Mouse (Mus musculus): ENCODE measurements around the gene Gmfb. TPM values are rescaled to one million over a fixed set of nuclear protein-coding genes. Genes with fewer than 3 reads are reported as not detected.

Gmfb gene
- 113 TPM for total RNA-seq (2023)

GRCm38 (mm10) chr14:46821873-46822716 is at the start of gene Gmfb:
Gmfb (minus strand) TSS chr14:46822242.

GRCm38 (mm10) chr14:46831837-46832333 is 9.8 kb upstream of the Gmfb start, which contains the start of gene Cgrrf1:
Cgrrf1 (plus strand) TSS chr14:46832125.

GRCm38 (mm10) chr14:46787787-46788504 is 34.1 kb downstream of the Gmfb start, which contains the start of gene Cnih1:
Cnih1 (minus strand) TSS chr14:46788411.

GRCm38 (mm10) chr14:46760355-46761029 is 61.5 kb downstream of the Gmfb start, which contains the start of gene Cdkn3:
Cdkn3 (plus strand) TSS chr14:46760541.

Other genes starting within 250 kb of the Gmfb start
- gene Cdkn3, start 61.7 kb downstream of the Gmfb start, total RNA-seq (2023), result not detected
- gene Cnih1, start 33.8 kb downstream of the Gmfb start, total RNA-seq (2023), result 25.3 TPM
- gene Cgrrf1, start 9.9 kb upstream of the Gmfb start, total RNA-seq (2023), result 17.3 TPM
- gene Samd4, start 60.6 kb upstream of the Gmfb start, total RNA-seq (2023), result 1.1 TPM

Data from CD4-positive naive resting alpha-beta T cell, adult 76 days (primary cell).